Mouse (Mus musculus) embryo, embryonic 10 days (tissue): ENCODE measurements around the gene Dpy19l2.
A peak's percentile ranks its signal among the peaks of the same experiment; 100 is the strongest.
"Not testable (repeated sequence)": the region's sequence is repeated elsewhere in the genome, so short reads cannot be mapped to it uniquely, and the experiment has no call there.

Source experiments
- DNase-seq: peaks from one replicate; pipeline ENCODE4 v3.0.0-alpha.2; 2015; ENCODE audit warnings: low spot score

The Dpy19l2 gene

DNA sequence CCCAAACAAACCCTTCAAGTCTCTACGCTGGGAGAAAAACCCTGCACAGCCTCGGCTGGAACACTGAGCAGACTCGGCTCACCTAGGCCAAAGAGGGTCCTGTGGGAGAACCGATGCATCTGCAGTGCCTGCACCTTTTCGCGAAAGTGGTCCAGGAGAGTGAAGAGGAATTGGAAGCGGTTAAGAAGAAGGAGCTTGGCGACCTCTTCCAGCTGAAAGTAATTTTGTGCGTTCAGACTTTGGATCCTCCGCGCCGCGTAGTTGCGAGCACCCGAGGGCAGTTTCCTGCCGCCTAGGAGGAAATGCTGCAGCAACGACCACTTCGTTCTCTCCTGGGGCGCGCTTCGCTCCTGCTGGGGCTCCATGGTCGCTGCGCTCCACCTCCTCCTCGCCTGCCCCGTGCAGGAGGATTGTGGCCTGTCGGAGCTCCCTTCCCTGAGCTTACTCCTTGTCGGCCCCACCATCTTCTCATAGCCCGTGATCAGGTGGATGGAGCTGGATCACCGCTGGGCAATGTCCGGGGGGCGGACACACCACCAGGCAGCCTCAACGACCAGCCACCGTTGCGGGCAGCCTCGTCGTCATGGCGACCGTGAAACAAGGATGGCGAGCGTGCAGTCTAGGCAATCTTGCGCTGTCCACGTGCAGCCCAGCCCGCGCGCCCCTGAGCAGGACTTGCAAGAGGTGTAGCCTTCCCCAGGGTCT, at the start of gene Dpy19l2:
Gene Dpy19l2 (minus strand): TSS at position 594 of the 705 bp plus-strand sequence.
- peak; percentile 91 for DNase-seq

DNA sequence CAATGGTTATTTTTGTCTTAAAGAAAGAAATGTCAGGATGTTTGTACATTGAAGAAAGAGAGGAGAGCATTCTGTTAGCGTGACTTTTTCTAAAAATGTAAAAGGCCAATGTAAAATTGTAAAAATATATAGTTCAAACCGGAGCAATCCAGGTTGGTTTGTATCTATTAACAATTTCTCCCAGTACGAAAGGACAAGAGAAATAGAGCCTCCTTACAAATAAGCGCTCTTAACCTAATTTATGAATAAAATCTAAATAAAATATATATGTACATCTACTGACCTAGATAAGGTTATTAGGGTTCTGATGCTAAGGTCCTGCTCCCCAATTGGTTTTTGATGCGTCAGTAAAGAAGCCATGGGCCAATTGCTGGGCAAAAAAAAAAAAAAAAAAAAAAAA, 48.9 kb upstream of the Dpy19l2 start:
- DNase-seq, result no peak

DNA sequence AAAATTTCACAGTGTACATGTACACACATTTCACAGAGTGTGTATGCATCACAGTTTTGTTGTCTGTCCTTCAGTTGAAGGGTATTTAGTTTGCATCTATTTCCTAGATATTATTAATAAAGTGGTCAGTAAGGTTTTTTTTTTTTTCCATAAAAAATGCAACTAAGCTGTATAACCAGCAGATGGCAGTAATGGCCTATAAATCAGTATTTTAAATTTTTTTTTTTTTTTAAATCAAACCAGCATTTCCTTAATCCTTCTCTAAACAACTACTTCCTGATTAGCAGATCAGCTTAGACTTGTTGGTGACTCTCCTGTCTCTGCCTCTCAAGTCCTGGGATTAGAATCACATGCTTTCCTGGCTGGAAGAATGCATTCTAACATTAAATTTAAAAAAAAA, 5.2 kb upstream of the Dpy19l2 start:
- peak; percentile 12 for DNase-seq

DNA sequence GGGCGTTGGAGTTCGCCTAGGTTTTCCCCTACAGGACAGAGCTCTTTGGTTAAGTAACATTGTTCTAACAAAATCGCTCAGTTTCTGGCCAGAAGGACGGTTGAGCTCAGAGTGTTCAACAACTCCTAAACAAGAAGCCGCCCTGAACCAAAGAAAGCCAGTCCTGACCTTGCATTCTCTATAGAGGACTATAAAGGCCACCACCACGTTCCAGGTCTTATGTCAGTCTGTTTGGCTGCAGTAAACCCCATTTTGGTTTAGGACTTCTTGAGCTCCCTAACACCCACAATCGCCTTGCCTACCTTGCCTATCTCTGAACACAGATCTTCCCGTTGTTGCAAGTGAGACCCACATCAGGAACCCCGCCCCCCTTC, 299 bp upstream of the Dpy19l2 start:
- peak; percentile 7 for DNase-seq

DNA sequence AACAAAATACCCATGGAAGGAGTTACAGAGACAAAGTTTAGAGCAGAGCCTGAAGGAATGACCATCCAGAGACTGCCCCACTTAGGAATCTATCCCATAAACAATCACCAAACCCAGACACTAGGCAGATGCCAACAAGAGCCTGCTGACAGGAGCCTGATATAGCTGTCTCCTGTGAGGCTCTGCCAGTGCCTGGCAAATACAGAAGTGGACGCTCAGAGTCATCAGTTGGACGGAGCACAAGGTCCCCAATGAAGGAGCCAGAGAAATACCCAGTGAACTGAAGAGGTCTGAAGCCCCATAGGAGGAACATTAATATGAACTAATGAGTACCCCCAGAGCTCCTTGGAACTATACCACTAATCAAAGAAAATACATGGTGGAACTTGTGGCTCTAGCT, 58.8 kb downstream of the Dpy19l2 start:
- DNase-seq, result not testable (repeated sequence)

DNA sequence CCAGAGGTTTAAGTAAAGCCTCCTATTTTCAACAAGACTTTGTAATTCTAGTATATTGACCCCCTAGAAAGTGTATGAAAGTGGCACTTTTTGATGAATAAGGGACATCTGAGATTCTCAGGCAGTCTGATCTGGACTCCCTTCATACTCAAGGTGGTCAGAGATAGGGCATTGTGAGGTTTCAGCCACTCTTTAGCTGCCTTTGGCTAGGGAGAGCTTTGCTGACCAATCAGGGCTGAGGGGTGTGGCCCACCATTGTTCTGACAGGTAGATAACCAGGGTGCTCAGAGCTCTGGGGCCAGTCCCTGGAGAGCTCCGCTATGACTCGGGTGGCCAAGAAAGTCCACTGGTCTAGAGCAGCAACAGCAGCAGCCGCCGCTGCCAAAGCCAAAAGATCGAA, 71.2 kb downstream of the Dpy19l2 start, which contains the start of gene Cypt4:
Gene Cypt4 (plus strand): TSS at position 301 of the 400 bp plus-strand sequence.
- DNase-seq, result no peak

DNA sequence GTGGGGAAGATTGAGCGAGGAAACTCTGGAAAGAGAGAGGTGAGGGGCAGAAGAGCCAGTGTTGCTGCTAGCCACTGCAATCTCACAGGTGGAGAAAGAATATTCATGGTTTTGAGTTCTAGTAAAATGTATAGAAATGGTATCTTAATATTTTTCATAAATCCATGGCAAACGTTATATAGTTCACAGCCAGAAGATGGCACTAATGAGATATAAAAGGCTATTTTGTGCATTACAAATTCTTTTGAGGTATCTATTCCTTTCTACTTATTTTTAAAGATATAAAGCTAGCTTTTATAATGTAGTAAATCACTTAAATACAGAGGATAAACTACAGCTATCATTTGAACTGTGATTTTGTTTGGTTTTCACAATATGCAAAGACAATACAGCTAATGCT, 157.9 kb downstream of the Dpy19l2 start:
- DNase-seq, result no peak

DNA sequence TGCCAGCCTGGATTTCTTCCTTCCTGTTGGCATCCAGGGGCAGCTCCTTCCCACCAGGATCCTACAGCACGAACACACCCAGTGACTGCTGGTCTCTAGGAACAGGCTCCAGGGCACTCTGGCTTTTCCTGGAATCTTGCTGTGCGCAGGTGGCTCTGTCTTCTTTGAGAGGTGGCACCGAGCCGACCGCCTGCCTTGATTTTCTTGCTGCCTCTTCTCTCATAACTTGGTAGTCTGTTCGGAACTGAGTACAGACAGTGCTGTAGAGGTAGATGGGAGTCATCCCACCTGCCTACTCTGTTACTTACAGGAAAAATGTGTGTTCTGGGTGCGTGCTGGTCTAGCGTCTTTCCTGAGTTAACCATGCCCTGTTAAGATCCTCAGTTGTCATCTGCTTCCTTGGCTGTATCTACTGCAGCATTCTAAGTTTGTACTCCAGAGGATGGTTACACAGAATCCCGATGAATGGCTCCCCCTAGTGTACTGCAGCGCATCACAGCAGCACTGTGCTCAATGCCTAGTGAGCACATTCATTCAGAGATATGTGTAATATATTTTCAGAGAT, 179.4 kb downstream of the Dpy19l2 start:
- DNase-seq, result peak; percentile 74

DNA sequence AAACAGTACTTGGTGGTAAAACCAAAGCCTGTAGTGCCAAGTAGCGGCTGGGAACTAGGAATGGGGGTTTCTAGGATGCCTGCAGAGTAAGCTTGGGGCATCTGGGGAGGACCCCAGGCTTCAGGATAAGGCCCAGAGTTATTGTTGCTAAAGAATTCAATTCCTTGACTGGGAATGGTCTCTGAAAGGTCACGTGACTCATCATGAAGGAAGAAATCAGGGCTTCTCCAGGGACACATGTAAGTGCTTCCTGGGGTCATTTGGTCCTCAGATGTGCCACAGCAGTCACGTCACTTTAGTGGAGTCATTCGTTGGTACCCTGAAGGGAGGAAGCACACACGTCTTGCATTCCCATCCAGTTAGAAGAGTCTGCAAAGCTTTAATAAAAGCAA, 182.0 kb downstream of the Dpy19l2 start:
- no peak for DNase-seq

DNA sequence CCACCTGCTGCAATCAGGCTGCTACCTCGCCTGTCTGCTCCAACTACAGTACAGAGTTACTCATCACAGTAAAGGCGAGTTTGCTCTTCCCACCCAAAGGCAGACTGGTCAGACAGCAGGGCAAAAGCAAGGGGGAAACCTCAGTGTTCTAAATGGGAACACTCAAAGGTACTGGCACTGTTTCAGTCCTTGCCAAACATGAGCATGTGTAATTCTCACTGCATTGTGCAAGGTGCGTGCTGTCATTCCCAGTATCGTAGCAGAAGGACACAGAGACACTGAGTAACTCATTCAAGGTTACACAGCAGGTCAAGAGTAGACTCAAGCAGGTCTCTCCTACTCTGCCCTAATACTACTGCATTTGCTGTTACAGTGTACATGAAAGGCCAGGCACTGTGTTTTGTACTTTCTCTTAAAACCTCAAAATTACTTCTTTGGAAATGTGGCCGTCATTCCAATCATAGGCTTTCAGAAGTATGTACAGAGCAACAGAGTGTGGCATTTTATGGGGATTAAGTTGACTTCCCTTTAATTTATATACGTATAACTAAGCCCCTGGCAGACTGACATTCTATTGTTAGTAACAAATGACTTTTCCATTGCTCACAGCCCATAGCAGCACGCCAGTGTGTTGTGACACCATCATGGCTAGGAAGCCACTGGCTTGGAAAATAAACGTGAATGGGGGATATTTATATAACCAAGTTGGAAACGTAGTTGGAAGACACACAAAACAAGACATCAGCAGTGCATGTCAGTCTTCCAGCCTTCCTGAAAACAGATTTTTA, 182.6 kb downstream of the Dpy19l2 start:
- no peak for DNase-seq

DNA sequence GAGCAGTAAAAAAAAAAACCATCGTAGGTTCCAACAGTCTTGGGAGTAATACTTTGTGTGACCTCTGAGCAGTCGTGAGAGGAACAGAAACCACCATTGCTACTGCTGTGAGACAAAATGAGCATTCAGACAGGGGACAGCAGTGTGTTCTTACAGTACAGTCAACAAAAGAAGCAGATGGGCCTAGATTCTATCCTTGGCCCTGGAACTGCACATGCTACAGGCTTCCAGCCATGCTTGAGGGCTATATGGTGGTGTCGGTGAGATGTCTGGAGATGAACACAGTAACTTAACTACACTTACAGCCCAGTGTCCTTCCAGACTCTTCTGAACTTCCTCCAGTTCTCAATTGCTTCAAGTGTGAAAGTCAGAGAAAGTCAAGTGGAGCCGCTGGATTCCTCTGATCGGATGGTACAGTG, 184.0 kb downstream of the Dpy19l2 start:
- no peak for DNase-seq

DNA sequence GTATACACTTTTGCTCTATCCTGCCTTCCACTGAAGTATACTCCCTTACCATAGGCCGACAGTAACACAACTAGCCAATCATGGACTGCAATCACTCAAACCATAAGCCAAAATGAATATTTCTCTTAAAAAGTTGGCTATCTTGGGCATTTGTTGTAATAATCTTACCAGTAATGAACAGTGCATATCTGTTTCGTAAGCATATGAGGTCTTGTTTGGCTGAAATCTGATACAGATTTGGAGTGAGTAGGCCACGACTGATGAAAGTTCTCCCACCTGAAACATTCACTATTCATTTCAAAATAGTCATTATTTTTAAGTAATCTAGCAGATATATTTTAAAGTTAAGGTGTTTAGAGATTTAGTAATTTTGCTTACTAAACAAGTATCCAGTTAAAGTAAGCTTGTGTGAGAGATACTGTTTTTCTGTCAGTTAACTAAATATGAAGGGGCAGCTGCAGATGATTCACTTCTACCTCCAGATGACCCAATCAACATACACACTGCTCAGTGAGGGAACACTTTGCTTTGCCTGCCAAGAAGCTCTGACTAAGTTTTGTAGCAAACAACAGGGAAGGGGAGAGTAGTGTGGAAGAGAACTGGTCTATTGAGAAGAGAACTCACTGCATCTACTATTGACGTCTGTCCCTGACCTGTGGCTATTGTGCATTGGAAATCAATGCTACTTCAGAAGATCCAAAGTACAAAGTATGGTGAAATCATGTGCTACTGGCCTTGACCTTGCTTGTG, 184.5 kb downstream of the Dpy19l2 start:
- DNase-seq, result no peak

DNA sequence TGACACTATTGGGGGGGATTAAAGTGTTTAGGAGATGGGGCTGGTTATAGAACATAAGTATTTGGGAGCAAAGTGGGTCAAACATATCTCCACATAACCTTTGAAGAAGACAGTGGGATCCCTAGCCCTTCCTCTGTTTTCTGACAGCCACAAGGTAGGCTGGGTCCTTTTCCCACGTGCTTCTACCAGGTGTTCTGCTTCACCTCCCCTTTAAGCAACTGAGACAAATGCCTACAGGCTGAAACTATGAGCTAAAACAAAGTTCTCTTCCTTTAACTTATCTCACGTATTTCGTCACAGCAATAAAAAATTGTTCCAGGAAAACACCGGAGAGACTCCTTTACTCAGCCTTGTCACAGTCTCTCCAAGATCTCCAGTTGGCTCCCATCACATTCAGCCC, 187.2 kb downstream of the Dpy19l2 start:
- no peak for DNase-seq
